Mouse (Mus musculus): ENCODE data around the gene Foxp1.
A peak's percentile ranks its signal among the peaks of the same experiment; 100 is the strongest.

The Foxp1 gene

DNA sequence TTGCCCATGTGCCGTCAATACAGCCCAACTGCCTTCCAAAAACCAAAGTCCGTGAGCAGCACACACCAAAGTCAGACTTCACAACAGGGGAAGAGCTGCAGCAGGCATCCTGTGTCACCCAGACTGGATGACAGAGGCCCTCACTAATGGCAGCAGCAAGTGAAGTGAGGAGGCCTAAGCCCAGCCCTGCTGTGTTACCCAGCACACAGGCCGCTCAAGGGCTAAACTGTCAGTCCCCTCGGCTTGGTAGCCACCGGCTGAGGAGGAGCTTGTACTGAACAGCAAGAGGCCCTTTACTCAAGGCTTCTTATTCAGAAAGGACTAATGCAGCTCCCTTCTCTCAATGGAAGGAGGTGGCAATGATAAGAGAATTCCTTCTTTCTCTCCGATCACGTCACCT lies 336.0 kb downstream of the Foxp1 start:
- DNase-seq (ENCODE audit: low read depth, low spot score), result no peak

DNA sequence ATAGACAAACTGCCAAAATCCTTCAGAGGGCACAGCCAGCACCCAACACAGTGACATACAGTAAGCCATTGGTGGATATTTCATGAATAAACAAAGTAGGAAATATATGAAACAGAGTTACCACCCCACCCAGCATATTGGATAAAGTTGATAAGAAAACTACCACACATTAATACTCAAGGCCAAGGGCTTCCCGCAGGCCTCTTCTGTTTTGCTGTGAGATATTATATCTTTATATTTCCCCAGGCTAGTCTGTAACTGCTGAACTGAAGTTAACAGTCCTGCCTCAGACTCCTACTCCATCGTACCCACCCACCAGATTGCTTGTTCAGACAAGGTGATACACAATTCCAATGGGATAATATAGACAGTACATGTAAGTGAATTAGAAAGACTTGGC lies 336.7 kb downstream of the Foxp1 start:
- no peak for DNase-seq (ENCODE audit: low read depth, low spot score)

DNA sequence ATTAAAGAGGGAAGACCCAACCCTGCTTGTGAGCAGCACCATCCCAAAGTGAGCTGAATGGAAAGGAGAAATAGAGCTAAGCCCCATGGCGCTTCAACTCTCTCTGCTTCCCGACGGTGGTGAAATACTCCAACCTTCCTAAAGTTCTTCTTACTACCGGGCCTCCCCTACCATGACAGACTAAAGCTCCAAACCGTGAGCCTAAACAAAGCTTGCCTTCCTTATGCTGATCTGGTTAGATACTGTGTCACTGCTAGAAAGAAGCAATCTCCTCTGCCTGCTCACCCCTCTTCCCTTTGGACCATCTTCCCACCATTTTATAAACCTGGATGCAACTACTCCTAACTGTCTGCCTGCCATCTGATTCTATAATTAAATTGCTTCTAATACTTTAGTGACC lies 338.5 kb downstream of the Foxp1 start:
- DNase-seq (ENCODE audit: low read depth, low spot score), result no peak

DNA sequence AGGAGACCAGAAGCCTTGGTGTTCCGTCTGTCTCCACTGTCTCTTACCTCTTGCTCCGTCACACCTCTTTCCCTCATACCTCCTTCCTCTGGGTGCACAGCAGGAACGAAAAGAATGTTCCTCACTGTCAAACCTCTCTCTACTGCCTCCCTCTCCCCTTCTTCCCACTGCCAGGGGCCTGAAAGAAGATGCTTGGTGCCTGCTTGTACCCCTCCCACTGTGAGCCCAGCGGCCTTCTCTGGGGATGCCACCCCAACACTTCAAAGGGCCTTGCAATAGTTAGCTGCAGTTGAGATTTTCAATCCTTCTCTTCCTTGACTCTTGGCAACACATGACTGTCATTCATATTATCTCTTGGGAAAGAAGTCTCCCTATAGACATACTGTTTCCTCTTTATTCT lies 339.7 kb downstream of the Foxp1 start:
- no peak for DNase-seq (ENCODE audit: low read depth, low spot score)

DNA sequence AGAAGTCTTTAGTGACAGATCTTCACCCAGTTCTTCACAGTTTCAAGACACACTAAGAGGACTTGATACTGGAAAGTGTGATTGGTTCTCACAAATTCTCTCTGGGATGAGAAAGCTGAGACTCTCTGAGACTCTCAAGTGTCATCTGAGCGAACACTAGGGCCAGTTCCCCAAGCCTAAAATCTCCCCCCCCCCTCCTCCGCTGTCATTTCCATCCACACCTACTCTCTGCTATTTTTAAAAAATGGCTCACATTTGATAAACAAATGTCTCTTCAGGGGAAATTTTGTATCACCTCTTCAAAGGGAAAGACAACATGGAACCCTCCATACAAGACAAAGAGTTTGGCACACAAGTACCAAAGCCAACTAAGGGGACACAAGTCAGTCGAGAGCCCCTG lies 346.3 kb downstream of the Foxp1 start:
- no peak for DNase-seq (ENCODE audit: low read depth, low spot score)

DNA sequence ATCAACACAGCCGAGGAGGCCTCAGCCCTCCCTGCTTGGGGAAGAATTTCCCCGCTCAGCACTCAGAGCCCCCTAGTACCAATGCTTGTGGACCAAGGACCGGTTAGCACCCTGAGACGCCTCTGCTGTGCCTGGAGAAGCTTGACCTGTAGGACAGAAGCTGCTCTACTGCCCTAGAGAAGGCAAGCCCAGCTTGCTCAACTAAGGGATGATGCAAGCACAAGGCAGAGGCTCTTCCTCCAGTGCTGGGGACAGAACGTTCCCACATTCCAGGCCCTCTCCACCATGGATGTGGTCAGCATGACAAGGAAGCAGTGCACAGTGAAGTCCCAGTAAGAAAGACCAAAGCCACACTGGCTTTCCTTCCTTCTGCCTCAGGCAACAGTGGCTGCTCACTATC lies 347.1 kb downstream of the Foxp1 start:
- no peak for DNase-seq (ENCODE audit: low read depth, low spot score)

DNA sequence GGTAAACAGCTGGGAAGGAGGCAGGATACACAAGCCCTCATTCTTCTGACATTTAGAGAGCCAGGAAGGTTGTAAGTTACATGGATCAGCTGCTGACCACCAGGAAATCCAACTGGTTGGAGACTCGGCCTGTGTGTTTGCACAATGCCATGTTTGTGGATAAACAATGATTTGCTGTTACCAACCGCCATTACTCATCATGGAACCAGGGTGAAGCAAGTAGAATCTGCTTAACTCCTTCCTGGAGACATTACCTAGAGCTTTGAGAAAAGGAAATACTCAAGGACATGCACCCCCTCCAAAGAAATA lies 348.7 kb downstream of the Foxp1 start:
- DNase-seq (ENCODE audit: low read depth, low spot score), result no peak

DNA sequence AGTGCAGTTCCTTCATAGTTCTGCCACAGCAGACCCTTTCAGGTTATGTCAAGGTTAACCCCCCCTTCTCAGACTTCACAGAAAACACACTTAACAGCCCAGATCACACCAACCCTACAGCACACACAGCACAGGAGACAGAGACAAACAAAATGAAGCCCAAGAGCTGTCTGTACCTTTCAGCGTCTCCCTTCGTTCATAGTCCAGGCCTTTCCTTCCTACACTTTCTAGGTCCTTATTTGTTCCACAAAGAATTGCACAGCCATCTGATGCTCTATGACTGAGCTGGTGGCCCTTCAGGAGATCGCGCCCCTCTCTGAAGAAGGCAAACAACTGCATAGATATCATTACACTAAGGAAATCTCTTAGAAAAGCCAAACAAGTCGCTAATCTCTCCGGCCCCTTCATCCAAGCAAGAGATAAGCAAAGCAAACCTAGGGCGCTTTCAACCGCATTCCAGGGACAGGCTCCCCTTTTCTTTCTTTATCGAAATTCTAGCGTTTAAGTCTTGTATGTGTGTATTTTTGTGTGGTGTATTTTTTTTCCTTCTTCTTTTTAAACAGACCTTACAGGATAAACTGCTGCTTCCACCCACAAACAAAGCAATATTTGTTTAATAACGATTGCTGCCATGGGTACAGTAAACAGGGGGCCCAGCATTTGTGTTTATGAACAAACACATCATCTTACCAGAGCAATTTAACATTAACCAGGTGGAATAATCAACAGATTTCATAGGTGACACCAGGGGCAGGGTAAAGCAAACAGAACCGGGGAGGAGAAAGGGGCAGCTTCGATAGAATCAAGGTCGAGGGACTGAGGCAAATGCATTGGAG lies 349.2 kb downstream of the Foxp1 start:
- no peak for DNase-seq (ENCODE audit: low read depth, low spot score)

DNA sequence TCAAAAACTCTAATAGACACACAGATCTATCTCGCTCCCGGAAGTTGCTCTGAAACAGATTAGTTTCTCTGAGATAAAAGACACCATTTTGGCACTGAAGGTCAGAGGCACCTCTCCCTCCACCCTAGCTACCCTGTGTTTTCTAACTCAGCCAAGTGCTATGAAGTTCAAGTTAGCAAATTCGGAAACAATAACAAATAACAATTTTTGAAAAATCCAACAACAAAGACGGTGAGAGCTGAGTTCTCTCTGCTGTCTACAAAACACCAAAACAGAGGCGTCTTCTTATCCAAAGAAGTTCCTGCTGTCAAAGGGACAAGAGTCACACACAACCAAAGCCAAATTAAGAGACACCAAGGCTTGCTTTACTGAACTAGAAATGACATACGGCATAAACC lies 349.9 kb downstream of the Foxp1 start:
- DNase-seq (ENCODE audit: low read depth, low spot score), result no peak

DNA sequence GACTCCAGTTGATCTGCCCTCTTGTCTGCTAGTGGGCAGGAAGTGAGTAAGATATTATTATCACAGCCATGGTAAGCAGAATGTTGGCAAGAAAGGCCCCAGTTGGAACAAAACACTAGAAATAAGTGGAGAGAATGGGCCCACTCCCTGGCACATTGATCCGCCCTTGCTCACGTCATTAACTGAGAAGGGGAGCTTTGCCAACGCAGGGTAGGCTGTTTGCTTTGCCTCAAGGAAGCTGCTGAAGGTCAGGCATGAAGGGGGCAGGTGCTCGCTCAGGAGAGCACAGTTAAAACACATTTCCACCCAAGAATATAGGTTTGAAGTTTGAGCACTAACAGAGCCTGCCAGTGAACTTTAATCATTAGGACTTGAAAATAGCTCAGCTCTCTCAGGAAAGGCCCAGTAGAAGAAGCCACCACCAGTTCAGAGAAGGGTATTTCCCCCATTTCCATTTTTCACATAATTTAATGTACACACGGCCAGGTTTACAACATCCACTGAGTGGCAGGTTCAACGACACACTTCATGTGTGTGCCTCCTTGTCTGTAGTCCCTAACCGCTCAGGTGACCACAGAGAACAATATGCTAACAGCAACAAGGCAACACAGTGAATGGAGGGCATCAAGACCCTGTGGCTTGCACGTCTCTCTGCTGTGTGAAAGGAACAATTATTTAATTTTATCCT lies 350.5 kb downstream of the Foxp1 start:
- no peak for DNase-seq (ENCODE audit: low read depth, low spot score)

DNA sequence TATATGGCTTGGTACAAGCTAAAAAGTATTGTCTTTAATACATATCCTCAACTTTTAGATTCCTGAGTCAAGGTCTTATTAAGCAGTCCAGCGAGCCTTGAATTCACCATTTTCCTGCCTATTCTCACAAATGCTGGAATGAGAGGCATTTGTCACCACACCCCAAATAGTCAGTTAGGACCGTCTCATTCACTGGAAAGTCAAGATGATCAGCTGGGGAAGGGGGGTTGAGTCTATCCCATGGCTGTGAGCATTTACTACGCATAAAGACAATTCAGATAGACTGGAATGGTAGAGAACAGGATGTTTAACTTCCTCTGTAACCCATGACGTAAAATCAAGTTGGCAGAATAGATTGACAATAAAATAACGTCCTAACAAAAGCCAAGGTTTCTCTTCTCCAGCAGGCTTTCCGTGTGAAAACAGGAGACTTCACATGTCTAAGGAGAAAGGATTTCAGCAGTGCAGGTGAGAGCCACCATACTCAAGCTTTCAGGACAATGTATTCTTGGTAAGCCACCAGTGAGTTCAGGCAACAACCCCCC lies 351.2 kb downstream of the Foxp1 start:
- DNase-seq (ENCODE audit: low read depth, low spot score), result peak; percentile 49

DNA sequence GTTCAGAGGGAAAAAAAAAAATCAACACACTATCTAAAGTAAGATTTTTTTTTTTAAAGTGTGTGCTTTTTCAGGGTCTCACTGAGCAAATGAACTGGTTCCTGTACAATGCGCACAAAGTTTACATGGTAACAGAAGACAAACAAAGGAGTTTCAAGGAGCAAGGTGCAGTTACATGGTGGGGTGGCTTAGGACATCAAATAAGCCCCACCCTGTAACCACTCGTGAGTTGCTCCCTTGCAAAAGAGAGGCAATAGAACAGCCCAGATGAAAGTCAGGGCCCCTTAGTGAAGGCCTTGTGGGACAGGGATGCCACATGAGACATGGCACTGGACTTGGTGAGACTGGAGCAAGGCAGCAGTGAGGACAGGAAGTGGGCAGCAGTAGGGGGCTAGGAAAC lies 353.8 kb downstream of the Foxp1 start:
- DNase-seq (ENCODE audit: low read depth, low spot score), result no peak

DNA sequence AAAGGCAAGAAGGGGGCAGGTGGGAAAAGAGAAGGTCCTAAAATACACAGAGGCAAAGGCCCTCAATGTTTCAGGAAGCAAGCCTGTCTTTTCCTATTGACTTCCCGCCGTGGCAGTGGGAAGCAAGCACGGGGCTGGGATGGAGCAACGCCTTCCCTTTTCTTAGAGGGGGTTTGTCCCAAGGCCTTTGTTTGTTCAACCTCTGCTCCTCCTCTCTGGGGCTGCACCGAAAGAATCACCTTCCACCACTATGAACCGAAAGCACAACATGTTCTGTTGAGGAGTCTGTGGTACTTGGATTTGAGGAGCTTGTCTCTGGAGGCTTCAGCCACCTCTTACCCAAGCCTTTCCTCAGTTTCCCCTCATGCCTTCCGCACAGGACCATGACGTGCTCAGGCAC lies 355.5 kb downstream of the Foxp1 start:
- DNase-seq (ENCODE audit: low read depth, low spot score), result no peak

DNA sequence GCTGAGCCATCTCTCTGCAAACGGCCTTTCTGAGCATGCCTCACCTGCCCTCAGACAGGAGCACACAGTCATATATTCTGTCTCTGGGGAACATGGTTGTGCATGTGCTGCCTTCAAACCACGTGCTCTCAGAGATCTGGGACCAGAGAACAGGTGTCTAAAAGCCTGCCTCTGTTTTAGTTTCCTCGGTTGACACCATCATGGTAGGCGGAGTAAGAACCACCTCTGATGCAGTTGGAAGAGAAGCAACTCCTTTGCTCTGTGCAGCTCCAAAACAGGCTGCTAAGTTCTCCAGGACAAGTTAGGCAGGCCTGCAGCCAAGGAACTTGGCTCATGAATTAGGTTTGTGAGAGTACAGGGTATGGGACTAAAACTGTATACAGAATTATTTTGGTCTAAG lies 356.4 kb downstream of the Foxp1 start:
- no peak for DNase-seq (ENCODE audit: low read depth, low spot score)

DNA sequence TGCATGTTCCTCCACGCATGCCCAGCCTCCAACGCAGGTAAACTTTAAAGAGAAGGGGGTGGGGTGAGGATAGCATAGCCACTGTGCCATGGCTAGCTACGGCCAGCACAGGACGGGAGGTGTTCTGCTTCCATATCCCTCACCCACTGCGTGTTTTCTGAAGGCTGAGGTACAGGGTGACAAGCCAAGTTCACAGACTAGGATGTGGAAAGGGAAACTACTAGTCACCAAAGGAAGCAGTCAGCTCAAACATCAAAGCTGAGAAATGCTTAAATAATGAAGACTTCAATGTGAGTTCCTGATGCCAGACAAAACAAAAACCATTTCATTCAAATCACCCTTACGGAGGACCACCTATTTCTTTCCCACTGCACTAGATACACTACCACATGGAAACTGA lies 357.8 kb downstream of the Foxp1 start:
- DNase-seq (ENCODE audit: low read depth, low spot score), result no peak

DNA sequence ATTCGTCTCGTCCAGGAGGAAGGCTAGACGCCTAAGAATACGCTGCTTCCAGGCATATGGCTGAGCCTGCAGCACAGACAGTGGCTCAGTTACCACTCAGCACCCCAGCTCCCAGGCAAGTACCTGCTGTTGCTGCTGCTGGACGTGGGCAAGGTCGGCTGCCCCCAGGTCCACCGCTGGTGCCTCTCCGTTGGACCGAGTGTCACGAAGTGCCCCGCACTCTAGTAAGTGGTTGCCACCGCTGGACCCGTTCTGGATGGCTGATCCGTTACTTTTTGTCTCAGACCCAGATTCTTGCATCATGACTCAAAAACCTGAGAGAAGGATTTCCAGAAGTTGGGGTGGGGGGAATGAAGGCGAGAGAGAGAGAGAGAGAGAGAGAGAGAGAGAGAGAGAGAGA lies 359.8 kb downstream of the Foxp1 start:
- DNase-seq (ENCODE audit: low read depth, low spot score), result no peak

DNA sequence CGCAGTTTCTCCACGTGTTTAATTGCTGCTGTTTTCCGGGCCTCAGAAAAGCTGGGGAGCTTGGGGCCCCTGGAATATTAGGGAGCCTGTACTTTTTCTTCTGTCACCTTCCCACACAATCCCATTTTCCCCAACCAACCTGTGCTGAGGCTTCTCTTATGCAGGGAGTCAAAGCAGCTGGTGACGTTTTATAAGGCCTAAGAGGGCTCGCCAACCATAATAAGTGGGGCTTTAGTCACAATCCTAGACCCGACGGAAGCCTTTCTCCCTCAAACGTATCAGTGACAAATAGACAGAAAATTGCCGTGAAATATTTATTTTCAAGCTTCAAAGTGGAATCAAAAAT lies 362.2 kb downstream of the Foxp1 start:
- no peak for DNase-seq (ENCODE audit: low read depth, low spot score)

DNA sequence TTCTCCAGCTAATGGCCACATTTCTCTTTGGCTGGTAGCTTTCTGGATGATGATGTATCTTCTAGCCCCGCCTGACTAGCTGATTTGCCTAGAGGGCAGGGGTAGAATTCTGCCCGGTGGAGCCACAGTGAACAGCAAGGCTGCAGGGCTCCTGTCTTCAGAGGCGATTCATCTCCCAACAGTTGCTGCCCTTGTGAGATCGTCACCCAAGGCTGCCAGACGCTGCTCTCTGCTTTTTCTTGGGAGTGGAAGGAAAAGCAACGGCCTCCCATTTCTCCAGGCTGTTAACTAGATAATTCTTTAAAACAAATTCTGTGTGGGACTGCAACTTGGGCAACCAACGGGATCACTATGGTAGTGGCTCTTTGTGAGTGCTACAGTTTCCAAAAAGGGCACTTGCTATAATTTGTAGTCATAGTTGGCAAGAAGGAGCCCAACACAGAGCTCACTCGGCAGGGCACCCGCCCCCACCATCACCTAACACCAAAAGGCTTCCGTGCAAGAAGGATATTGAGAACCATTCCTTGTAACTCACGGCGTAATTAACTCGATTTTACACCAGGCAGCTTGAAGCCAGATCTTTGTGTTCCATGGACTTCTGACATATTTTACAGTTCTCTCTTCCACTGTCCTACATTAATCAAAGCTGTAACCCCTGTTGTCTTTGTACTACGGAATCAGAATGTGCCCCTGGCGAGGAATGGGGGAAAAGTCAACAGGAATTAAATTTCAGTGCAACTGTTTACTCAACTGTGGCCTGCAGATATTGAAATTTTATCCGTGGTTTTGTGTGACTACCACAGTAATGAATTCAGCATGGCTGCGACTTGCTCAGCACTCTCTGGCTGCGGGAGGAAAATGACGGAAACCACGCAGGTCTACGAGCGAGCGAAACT lies 362.8 kb downstream of the Foxp1 start:
- DNase-seq (ENCODE audit: low read depth, low spot score), result no peak

DNA sequence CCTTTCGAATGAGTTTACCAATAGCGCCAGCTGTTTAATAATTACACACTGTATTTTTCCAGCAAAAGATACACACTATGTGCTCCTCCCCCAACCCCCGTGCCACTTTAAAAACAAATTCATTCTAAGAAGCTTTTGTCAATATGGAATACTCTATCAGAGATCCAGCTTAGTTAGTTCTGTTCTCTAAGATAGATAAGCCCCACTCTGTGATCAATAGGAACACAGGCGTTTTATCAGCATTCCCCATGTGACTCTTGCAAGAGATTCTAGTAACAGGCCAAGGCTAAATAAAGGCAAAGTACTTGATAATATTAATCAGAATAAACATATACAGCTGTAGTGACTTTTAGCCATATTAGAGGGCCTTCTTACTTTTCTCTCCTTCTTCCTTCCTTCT lies 368.8 kb downstream of the Foxp1 start:
- no peak for DNase-seq (ENCODE audit: low read depth, low spot score)

DNA sequence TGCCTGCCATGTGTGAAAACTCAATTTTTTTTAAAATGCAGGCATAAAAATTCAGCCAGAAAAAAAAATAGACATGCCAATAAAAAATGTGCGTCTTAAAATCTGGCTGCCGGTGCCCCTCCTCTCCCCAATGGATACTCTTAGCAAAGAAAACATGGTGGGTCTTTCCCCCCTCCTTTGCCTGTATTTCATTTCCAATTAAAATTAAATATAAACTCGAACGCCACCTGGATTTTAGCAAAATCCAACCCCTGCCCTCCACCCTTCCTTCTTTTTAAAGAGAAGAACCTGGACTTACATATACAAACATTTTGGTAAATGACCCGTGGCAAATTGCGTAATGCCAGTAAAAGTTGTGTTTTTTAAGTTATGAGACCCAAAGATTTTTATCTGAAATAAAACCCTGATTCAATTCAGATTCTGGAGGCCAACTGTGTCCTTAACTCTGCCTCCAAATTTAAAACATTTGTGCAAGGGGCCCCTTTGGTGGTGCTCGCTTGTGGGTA lies 376.1 kb downstream of the Foxp1 start:
- DNase-seq (ENCODE audit: low read depth, low spot score), result no peak

DNA sequence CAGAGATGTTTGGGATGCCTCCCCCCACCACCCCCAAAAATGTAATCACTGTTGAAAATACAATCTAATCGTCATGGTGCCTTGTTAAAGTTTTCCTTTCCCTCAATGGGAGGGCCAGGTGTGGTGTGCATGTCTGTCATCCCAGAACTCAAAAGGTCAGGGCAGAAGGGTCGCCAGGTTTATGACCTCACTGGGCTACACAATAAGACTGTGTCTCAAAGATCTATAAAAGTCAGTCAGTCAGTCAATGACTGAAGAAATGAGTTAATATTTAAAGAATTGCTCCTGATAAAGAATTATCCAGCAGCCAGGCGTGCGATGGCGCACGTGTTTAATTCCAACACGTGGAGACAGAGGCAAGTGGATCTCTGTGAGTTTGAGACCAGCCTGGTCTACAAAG lies 377.5 kb downstream of the Foxp1 start:
- no peak for DNase-seq (ENCODE audit: low read depth, low spot score)

DNA sequence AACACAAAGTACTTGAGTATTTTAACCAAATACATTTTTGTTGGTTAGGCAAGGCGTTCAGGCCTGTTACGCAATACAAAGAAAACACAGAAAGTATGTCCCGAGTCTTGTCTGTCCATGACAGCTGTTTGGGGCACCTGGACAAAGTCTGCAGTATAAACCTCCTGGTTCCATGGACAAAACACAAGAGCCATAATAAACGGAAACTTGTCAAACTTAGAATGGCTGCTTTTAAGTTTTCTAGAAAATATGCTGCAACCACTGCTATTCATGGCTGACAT lies 378.8 kb downstream of the Foxp1 start:
- DNase-seq (ENCODE audit: low read depth, low spot score), result no peak
